Mouse (Mus musculus) heart, postnatal 0 days (tissue): ENCODE measurements around the gene 9930022D16Rik.

Source experiments
- CTCF ChIP-seq: IDR thresholded peaks from 2 replicates; pipeline ENCODE4 v1.5.1; 2016; ENCODE audit warnings: antibody characterized with exemption, control low read depth, low read depth
- EP300 ChIP-seq: IDR thresholded peaks from 2 replicates; pipeline ENCODE4 v1.6.1; 2016; ENCODE audit warnings: antibody characterized with exemption, low read depth

DNA sequence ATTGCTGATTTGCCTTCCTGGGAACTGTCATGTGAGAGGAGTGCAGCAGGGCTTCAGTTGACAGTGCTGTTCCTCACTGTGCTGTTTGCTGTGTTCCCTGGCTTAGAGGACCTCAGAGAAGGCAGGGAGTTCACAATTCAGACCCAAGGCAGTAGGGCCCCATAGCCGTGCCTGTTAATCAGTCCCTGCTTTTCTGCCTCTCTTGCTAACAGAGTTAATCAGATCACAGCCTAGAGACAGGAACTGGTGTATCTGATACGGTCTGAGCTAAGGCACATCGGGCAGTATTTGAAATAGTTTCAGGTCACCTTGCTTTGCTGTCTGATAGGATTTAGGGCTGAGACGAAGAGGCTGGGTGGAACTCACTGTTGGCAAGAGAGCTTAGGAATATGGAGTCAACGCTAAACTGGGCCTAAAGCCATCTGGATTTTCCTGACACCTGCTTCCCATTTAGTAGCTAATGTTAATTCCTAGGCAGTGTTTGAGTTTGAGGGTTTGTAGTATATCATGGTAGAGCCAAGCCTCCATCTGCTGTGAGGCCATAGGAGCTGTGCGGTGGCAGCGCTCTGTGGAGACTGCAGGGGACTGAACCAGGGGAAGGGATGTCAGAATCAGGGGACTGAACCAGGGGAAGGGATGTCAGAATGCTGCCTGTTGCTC is 37.1 kb upstream of the 9930022D16Rik start:
- TF ChIP-seq EP300: no peak
- no peak for TF ChIP-seq CTCF
